Mouse (Mus musculus) megakaryocyte, adult 5-6 weeks (primary cell): ENCODE measurements around the gene Bend5. TPM values are rescaled to one million over a fixed set of nuclear protein-coding genes. Genes with fewer than 3 reads are reported as not detected.

ENCODE experiments used
- ATAC-seq: 2 replicates; pipeline ENCODE4 v1.8.0; 2016; ENCODE audit warnings: mild to moderate bottlenecking, inconsistent platforms; ENCODE audit not compliant: poor library complexity, severe bottlenecking
- total RNA-seq, 2 experiments: library from RNA; stranded (forward) in 1 of 2; stranded (reverse) in 1 of 2; fragments of 153-499, 151-499 nt in 1 of 2; fragments of 221-1000, 200-1000 nt in 1 of 2; gene quantifications; 2 replicates each; pipeline versions ENCODE4 v1.2.3 to v1.2.4; 2015 to 2017

Bend5 gene
- total RNA-seq (2015): not detected in 2 replicates
- total RNA-seq (2017): not detected in 2 replicates

DNA sequence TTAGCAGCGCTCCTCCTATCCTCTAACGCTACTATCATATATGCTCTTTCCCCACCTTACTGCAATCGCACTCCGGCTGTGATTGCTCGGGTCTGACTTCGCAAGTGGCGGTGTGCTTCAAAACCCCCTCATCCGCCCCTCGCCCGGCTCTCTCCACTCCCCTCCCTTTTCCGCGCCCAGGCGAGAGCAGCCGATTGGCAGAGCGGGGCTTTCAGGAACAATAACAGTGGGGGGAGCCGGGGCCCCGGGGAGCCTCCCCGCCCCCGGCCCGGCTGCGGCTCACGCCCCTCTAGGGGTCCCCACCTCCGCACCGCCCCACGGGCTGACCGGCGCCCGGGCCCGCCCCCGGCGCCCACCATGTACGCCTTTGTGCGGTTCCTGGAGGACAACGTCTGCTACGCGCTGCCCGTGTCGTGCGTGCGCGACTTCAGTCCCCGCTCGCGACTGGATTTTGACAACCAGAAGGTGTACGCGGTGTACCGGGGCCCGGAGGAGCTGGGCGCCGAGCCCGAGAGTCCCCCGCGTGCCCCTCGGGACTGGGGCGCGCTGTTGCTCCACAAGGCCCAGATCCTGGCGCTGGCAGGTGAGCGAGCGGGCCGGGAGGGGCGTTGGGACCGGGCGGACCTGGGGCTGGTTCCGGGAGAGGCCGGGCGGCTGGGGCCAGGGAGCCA, at the start of gene Bend5:
Gene Bend5, plus strand, starts transcription at position 189 of the 671 bp plus-strand sequence.
- ATAC-seq: peak; percentile 43; the same call in 1 of the 2 replicates

DNA sequence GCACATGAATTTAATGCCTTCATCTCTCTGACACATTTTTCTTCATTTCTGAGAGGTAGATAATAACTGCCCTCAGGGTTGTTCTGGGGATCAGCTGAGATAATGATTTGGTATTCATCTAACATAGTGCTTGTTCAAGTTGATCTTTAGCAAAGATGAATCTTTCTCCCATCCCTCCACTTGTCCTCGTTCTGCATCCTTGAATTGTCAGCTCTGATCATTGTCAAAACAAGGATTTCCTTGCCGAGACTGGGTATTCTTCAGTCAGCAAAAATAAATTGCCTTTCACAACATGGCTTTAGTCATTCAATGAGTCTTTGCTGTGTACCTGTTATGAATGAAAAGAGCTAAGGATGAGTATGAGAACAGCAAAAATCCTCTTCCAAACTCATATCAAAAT, 47.0 kb upstream of the Bend5 start:
- no peak for ATAC-seq

DNA sequence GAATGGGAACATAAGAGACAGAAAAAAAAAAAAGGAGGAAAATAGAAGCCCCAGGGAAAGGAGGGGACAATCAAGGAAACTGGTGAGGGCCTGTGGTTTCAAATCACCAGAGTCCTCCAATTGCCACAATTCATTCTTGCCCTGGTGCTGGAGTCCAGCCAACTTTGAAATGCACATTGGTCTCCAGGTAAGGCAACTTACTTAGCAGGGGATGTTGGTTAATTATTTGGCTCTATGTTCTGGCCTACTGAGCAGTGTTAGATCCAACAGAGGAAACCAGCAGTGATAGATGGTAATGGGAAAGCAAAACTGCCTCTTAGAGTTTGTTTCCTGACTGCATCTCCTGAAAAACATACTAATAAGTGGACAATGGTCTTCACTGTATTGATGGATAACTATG, 37.6 kb upstream of the Bend5 start:
- ATAC-seq: no peak

DNA sequence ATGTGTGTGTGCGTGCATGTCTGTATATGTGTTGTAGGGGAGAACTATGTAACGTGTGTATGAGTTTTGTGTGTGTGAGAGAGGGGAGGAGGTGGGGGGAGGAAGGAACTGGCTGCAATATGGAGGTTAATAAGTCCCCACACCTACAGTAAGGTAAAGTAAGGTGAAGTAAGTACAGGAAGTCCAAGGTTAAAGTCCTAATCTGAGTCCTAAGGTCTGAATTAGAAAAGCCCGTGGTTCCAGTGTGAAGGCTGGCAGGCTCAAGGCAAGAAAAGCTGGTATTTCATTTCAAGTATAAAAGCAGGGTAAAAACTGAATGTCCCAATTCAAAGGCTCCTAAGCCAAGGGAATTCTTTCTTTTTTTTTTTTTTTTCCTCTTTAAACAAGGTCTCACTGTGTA, 36.7 kb upstream of the Bend5 start:
- no peak for ATAC-seq

DNA sequence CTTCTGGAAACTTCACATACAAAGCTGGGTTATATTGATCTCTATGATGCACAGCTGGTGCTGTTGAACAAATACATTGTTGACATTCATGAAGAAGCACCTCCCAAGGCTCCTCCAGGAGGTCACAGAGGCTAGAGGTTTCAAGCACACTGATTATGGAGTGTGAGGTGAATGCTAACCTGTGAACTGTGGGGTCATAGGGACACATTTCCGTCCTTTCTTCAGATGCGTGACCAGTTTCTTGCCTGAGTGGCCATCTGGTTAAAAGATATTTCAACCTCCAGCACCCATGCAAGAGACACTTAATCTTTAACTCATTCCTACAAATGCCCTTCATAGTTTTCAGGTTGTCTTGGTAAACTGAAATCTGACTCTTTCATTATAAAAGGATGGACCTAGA, 31.7 kb upstream of the Bend5 start:
- ATAC-seq: no peak

DNA sequence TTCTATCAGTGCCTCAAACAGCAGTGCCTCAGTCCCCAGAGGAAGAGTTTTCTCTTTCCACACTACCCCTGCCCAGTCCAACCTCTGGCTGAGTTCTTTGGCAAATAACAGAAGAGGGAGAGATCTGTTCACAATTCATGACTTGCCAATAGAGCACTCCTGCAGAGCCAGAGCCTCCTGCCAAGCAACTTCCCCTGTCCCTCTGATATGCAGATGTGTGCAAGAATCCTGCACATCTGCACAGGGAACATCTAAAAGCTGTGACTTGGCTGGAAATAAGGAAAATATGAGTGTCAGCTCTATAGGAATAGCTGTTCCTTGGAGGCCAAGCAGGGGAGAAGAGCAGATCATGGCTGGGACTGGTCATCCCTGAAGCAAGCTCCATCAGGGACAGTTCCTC, 24.1 kb upstream of the Bend5 start:
- no peak for ATAC-seq

DNA sequence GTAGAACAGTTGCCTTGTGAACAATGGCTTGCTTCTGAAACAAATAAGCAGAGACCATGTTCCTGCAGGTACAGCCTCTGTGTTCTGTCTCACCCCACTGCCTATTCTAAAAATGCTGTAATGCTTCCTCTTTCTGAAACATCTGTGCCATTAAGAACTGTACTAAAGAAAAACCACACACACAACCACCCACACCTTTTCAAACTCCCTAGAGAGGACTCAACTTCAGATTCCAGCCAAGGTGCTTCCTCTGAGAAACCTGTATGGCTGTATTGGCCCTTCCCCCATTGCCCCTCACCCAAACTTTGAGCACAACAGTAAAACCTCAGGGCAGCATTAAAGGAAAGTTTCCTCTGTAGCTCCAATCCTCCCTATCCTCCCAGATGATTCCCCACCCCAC, 15.0 kb upstream of the Bend5 start:
- ATAC-seq: no peak

DNA sequence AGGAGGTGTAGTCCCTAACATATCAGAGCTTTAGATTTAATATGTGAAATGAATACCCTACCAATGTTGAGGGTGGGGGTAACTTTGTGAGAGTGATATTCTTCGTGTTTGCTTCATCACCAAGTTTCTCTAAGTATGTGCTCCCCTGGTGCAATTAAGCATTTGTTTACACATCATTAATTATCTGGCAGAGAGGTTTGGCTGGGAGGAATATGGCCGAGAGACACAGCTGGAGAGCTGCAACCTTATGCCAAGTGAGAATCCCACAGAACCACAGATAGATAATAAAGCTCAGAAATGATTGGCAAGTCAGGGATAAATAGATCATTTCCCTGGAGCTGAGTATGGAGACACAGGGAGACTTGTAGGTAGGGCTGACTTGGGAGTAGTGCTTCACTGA, 14.1 kb upstream of the Bend5 start:
- no peak for ATAC-seq

DNA sequence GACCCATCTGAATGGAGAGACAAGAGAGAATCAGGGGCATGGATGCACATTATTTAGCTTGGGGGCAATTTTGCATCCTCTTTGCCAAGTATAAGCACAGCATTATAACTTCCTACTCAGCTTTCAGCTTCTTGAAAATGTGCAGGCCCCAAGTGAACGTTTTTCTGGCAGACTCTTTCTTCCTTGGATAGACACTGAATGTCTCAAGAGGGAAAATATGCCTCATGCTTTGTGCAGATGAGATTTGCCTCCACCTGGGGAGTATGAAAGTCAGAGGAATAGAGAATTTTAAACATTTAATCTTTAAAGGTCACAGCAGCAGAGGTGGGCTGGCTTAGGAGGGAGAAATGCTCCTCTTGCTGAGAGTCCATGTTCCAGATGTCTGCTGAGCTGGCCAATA, 11.6 kb upstream of the Bend5 start:
- ATAC-seq: no peak

DNA sequence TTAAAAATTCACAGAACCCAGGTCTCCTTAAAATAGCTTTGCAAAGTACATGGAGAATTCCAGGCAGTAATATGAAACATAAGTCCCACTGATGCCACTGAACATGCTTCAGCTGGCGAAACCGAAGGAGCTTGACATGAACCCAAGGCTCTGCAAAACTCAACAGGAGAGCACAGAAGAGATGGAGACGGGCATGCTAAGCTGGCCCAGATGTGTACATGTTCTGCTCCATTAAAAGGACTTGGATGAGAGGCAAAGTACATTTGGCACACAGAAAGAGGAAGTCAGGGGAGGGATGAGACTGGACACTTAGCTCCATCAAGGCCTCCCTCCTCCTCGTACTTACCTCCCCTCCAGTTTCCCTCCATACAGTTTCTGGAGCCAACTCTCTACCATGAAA, 4.1 kb upstream of the Bend5 start:
- ATAC-seq: no peak

DNA sequence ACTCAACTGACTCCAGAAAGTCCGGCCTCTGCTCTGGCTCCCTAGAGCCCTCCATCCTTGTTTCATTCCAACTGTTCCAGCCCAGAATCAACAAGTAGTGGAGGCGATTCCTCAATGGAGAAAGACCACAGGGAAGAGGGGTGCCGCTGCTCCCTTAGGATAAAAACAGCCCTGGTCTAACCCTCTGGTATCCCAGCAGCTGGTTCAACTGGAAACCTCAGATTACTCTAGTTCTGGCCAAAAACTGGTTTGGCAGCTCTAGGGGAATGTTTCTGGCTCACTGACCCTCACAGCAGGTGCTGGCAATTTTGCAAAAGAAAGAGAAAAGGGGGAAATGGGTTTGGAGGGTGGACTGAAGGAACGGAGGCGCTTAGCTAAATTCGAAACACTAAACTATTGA, 407 bp upstream of the Bend5 start:
- ATAC-seq: no peak

DNA sequence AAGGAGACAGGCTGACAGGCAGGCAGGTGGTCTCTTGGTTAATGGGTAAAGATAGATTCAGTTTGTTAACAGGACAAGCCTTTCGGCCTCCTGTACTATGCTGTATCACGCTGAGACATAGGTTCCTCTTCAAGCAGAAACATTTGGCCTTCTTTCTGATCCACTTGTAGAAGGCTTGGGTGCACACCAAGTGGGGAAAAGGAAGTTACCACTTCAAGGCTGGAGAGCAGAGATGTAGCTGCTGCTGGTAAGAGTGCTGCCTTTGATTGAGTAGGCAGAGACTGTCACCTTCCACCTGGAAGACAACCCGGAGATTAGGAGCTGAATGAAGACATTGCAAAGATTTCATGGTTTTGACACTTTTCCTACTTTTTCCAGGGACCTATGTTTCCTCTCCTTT, 1.3 kb downstream of the Bend5 start:
- no peak for ATAC-seq

DNA sequence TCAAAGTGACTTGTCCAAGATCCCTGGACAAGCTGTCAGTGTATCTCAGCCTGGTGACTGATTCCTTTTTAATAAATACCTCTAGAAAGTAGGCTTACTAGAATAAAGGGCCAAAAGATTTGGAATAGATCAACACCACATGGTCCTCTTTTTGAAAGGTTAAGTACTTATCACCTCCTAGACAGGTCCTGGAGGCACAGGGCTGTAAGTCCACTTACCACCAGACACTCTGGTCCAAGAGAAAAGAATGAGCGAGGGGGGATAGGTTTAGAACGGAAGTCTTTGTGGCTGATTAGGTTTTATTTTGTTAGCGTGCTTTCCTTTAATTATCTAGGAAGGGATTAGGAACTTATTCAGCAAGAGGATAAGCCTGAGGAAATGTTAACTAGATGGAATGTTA, 1.7 kb downstream of the Bend5 start:
- ATAC-seq: no peak

DNA sequence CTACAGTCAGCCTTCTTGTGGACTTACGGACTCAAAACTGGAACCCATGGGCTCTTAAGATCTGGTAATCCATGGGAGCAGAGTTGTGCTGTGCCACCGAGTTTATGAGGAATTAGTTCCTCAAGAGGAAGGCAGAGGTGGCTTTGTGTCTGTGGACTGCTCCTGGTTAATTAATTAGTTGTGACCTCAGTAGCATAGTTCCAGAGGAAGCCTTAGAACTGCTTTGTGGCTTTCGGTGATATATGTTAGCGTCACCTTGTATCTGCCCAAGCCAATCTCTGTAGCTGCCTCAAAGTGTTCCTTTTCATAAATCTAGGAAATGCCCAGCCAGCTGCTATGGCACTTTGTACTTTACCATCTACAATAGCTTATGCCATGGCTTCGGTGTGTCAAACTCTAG, 2.9 kb downstream of the Bend5 start:
- no peak for ATAC-seq

DNA sequence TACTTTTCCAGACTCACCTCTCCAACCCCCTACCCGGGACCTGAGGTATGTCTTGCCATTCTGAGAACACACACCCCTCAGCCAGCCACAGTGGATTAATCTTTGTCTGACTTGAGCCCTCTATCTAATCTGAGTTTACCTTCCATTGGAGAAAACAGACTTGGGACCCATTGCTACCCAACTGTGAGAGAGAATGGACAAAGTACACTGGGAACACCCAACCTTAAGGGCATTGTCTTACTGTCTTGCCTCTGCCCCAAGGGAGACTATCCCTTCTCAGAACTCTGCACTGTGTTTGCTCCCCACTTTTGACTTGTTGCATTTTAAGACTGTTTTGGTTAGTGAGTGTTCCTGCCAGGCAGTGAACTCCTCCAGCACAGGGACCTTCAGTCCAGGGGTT, 4.7 kb downstream of the Bend5 start:
- no peak for ATAC-seq

DNA sequence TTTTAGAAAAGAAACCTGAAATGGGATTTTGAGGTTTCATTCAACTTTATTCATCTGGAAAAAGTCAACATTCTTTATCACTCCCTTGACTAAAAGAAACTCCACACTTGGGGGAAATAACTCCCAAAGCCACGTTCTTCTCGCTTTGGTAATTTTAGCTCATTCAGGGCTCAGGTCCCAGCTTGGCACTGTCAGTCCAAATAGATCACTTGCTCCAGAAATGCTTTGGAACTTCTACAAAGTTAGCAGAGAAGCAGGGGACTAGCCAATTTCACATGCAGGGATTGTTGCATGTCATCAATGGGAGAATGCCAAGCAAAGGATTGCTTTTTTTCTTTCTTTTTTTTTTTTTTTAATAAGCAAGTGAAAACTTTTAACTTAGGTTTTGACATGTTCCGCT, 5.2 kb downstream of the Bend5 start:
- ATAC-seq: no peak

DNA sequence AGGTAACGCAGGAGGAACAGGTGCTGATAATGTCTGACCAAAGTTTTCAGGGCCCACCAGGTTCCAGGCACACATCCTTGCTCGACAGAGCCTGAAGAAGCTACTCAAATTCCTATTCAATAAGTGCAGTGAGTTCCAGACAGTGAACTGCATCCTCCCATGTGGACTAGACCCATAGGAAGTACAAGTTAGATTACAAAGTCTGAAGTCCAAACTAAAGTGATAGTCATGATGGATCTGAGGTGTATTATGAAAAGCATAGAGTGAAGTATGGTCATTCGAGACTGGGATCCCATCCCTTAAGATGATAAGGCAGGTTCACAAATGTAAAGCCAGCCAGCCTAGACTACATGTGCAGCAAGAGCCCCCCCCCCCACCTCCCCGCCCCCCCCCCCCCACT, 6.1 kb downstream of the Bend5 start:
- no peak for ATAC-seq

DNA sequence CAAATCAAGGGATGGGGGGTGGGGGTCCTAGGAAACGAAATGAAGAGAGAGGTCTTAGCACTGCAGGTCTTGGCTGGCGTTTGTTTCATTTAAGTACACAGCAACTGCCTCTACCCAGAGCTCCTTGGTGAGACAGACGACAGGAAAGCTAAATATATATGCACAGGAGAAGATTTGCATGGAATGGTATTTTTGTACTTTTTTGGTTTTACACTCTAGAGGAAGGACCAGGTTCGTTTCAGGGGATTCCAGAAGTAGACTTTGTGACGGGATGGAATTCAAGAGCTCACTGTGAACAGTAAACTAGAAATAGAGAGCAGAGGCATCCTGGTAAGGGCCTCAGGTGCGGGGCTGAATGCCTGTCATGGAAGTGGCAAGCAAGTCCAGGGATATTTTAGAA, 7.0 kb downstream of the Bend5 start:
- ATAC-seq: no peak

DNA sequence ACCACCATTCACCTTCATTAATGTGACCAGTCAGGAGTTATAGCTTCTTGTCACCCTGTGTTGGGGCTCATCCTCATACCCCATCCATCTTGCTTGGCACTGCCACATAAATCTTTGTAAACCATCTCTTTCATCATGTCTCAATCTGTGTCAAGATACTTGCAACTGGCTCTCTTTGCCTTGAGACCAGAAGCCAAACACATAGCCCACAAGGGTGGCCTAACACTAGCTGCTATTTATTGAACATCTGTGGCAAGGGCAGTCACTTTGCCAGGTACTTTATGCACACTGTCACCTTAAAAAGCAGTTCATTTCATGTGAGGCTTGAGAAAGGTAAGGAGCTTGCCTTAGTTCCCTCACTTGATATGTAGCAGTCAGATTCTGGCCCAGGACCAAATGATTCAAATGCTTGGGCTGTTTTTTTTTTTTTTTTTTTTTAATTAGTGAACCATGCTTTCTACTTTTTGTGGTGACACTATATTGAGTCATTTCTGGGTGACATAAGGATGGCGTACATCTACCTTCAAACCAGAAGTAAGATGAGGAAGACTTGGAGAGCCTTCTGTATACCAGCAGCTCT, 9.7 kb downstream of the Bend5 start:
- ATAC-seq: no peak

DNA sequence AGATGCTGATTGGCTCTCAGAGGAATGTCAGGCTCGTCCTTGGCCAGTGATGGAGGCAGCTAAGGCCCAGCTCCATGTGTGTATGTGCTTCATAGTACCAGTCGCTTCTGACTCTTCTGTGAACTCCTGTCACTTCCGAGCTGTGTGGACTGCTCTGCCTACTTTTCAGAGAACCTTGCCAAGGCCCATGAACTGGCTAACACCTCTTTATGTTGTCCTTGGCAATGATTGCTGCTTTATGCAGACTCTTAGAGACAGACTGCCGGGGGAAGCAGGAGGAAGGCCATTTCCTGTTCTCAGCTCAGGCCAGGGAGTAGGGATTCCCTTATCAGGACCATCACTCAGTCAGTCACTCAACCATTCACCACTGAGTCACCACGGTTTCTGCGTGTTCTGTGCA, 10.4 kb downstream of the Bend5 start:
- no peak for ATAC-seq

DNA sequence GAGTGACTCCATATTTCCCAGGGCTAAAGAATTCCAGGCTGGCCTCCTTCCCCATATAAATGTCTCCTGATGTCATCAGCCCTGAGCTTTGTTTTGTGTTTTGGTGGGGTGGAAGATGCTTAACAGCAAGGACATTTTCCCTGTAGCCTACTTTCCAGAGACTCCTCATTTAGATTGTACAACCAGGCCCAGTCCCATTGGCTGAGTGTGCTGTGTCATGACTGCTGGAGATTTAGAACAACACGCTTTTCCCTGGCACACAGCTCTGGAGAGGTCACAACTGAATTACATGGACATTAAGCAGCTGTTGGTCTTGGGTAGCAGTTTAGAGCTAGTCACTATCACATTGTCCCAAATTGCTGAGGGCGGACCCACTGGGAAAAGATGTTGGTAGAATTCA, 16.4 kb downstream of the Bend5 start:
- ATAC-seq: no peak

DNA sequence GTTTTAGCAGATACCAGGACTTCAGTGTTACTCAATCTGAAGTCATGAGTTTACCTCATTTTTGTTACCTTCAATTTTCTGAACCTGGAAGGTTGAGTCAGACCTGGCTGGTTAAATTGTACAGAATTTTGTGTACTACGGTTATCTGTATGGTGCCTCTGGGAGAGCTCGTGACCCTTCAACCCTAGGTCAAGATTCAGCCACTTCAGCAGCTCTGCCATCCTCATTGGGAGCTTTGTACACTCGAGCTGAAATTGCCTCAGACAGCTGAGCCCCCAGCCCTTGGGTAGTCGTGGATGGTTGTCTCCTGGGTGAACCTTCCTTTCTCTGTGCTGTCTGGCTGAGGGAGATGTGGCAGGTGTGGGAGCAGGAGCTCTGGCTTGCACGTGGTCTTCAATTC, 17.2 kb downstream of the Bend5 start:
- ATAC-seq: no peak

DNA sequence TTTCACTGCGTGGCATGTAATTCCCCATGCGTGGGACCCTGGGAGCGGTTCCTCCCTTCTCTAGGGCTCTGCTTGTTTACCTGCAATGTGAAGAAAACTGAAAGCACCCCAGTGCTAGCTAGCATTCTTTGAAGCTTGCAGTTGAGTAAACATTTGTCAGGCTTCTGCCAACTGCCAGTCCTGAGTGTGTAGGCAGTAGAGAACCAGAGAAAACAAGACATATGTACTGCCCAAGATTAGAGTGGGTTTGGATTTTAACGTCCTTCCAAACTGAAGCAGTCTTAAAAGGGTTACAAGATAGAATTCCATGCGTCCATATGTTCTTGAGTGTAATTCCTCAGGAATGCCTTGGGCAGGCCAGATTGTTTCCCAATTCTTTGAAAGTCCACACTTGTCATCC, 17.6 kb downstream of the Bend5 start:
- ATAC-seq: no peak
